Mouse (Mus musculus): ENCODE results near the gene Mical2.

Gene Mical2

GRCm38 (mm10) chr7:112242587-112242986, 16.9 kb downstream of the Mical2 start:
- no peak for DNase-seq (ENCODE audit: low spot score)

DNA sequence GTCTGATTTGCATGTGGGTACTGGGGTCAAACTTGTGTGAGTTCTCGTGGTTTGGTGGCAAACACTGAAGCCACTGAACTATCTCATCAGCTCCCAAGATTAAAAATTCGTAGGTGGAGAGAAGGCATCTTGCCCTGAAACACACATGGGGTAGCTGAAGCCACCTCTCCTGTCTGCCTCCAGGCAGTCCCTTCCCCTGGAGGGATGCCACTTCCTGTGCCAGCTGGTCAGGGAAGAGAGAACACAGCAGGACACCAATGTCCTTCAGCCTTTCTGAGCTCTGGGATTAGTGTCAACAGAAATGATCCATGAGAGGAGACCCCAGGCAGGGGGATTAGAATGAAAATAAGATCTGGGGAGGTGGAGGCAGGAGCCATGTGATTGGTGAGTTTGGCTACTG, 18.4 kb downstream of the Mical2 start:
- DNase-seq (ENCODE audit: low spot score), result no peak

- DNase-seq (ENCODE audit: low spot score), result no peak
These were observed 19.0 kb downstream of the Mical2 start for GRCm38 (mm10) chr7:112244683-112245082.

- DNase-seq (ENCODE audit: low spot score), result peak; percentile 51
These were observed 20.3 kb downstream of the Mical2 start for GRCm38 (mm10) chr7:112245839-112246438.

DNA sequence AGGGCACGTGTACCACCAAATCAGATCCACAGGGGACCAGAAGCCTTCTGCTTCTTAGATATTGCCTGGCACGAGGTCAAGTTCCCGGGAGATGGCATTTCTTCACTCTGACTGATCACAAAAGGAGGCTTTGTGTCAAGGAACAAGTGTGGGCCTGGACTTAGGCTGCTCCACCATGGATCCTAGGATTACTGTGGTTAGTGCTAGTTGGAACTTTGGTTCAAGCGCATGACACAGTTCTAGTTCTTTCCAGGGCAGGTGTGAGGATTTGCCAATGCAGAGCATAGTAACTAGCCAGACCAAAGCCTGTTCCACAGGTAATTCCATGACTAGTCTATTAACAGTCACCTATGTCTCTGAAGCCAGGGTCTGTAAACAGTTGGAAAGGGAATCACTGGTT, 20.8 kb downstream of the Mical2 start:
- DNase-seq (ENCODE audit: low spot score), result no peak

GRCm38 (mm10) chr7:112247890-112248289, 22.2 kb downstream of the Mical2 start:
- no peak for DNase-seq (ENCODE audit: low spot score)

- DNase-seq (ENCODE audit: low spot score), result peak; percentile 36
These were observed 23.8 kb downstream of the Mical2 start for GRCm38 (mm10) chr7:112249476-112249875.

GRCm38 (mm10) chr7:112252065-112252464, 26.4 kb downstream of the Mical2 start:
- no peak for DNase-seq (ENCODE audit: low spot score)

- DNase-seq (ENCODE audit: low spot score), result no peak
These were observed 28.6 kb downstream of the Mical2 start for GRCm38 (mm10) chr7:112254233-112254632.

DNA sequence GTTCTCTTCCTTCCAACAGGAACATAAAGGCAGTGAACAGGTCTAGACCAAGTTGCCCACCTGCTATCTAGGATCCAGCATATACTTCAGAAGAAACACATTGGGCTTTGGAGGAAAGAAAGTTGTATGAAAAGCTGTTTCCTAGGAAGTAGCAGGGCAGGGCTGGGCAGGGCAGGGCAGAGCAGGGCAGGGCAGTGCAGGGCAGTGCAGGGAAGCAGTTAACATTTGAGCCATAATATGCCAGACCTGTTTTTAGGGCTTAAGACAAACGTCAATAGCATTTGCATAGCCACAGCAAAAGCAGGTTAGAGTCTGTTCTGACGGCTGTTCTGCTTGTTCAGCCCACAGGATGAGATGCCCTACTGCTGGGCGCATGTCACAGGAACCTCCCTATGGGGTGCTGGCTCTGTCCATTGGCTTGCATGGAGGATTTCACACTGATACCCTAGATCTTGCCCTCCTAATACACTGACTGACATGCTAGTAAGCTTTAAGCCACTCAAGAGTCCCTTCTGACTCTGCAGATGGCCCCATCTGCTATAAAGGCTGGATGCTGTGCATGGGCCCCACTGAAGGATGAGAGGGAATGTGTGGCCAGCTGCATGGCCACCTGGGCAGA, 29.7 kb downstream of the Mical2 start:
- DNase-seq (ENCODE audit: low spot score), result no peak

DNA sequence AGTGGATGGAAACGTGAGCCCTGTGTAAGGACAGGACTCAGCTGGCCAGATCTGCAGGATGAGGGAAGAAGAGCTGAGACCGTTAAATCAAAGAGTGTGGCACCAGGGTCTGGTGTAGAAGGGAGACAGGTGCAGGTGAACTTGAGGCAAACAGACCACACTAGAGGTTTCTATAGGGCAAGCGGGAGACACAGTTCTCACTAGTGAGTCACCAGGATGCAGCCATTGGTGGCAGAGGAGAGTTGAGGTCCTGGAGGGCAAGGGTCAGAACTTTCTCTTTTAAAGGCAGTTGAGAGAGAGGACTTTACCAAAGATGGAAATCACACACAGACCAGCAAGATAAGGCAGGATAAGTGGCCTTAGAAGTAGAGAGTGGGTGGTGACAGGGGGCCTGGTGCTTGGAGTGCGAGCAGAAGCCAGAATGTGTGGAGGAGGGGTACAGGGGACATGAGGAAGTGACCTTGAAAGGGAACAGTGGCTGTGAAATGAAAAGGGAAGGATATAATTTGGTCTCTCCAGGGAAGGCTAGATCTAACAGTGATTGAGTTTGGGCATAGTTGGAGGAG, 32.8 kb downstream of the Mical2 start:
- no peak for DNase-seq (ENCODE audit: low spot score)

GRCm38 (mm10) chr7:112259286-112259685, 33.6 kb downstream of the Mical2 start:
- no peak for DNase-seq (ENCODE audit: low spot score)

- DNase-seq (ENCODE audit: low spot score), result no peak
These were observed 35.5 kb downstream of the Mical2 start for GRCm38 (mm10) chr7:112261121-112261520.

GRCm38 (mm10) chr7:112267266-112267665, 41.6 kb downstream of the Mical2 start:
- no peak for DNase-seq (ENCODE audit: low spot score)

GRCm38 (mm10) chr7:112268761-112269425, 43.2 kb downstream of the Mical2 start:
- no peak for DNase-seq (ENCODE audit: low spot score)

GRCm38 (mm10) chr7:112270870-112271269, 45.2 kb downstream of the Mical2 start:
- peak; percentile 59 for DNase-seq (ENCODE audit: low spot score)

GRCm38 (mm10) chr7:112271627-112272026, 46.0 kb downstream of the Mical2 start:
- no peak for DNase-seq (ENCODE audit: low spot score)

DNA sequence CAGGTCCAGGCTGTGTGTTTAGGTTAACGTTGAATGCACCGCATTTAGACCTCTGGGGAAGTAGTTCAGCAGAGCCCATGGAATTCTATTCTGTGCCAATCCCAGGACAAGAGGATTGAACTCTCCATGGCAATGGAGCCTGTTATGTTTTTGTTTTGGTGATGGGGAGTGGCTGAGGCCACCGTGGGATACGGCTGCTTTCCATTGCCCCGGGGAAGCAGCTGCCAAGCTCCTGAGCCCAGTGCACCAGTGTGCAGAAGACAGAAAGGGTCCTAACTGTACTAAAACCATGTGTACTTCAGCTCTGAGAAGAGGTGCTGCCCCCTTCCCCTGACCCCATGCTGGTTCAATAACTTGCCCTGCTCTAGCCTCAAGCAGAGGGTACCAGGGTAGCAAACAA, 47.0 kb downstream of the Mical2 start:
- no peak for DNase-seq (ENCODE audit: low spot score)

- no peak for DNase-seq (ENCODE audit: low spot score)
These were observed 47.8 kb downstream of the Mical2 start for GRCm38 (mm10) chr7:112273451-112273850.

DNA sequence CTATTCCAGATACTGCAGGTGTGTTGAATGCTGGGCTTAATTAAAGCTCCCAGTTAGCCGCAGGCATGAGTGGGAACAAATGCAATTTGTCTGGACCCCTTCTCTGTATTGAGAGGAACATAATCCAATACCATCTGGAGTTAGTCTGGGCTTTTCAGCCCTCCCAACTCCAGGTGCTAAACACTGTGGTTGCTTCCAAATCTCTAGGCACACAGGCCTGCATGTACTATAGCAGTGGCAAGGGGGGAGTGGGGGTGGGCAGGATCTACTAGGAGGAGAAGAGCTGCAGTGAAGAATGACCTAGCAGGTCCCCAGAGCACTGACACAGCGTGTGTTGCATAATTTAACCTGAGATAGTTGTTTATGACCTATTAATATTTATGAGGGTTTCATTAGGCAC, 49.0 kb downstream of the Mical2 start:
- no peak for DNase-seq (ENCODE audit: low spot score)

- DNase-seq (ENCODE audit: low spot score), result no peak
These were observed 49.4 kb downstream of the Mical2 start for GRCm38 (mm10) chr7:112275093-112275492.

GRCm38 (mm10) chr7:112275883-112276282, 50.2 kb downstream of the Mical2 start:
- no peak for DNase-seq (ENCODE audit: low spot score)

- DNase-seq (ENCODE audit: low spot score), result no peak
These were observed 51.2 kb downstream of the Mical2 start for GRCm38 (mm10) chr7:112276823-112277222.

Measured in adipocyte (in vitro differentiated cells).